Mouse (Mus musculus) hindbrain, embryonic 10.5 days (tissue): ENCODE measurements around the gene Ccpg1. TPM values are rescaled to one million over a fixed set of nuclear protein-coding genes. Genes with fewer than 3 reads are reported as not detected.

Experiments used
- DNase-seq: peaks from one replicate; pipeline ENCODE4 v3.0.0-alpha.2; 2017; ENCODE audit warnings: low spot score
- H3K27ac ChIP-seq: fragments of 300-500 bp; sonication (generic); 2 replicates; pipeline ENCODE4 v1.5.1; 2016; ENCODE audit warnings: mild to moderate bottlenecking, moderate library complexity
- H3K27me3 ChIP-seq: fragments of 300-500 bp; sonication (generic); 2 replicates; pipeline ENCODE4 v1.6.1; 2016; ENCODE audit warnings: mild to moderate bottlenecking; ENCODE audit not compliant: poor library complexity, insufficient read depth, severe bottlenecking
- H3K36me3 ChIP-seq: fragments of 300-500 bp; sonication (generic); 2 replicates; pipeline ENCODE4 v1.6.1; 2016; ENCODE audit warnings: mild to moderate bottlenecking, moderate library complexity
- H3K4me1 ChIP-seq: fragments of 300-500 bp; sonication (generic); replicated peaks from 2 replicates; pipeline ENCODE4 v1.6.1; 2016; ENCODE audit warnings: mild to moderate bottlenecking
- H3K4me3 ChIP-seq: fragments of 300-500 bp; sonication (generic); 2 replicates; pipeline ENCODE4 v1.5.1; 2016; ENCODE audit warnings: mild to moderate bottlenecking, moderate library complexity
- H3K9me3 ChIP-seq: fragments of 300-500 bp; sonication (generic); 2 replicates; pipeline ENCODE4 v1.6.1; 2016; ENCODE audit warnings: mild to moderate bottlenecking, moderate library complexity
- WGBS: fragments of 180-500 bp; shearing (Covaris S2); methylation state at CpG from one replicate; pipeline ENCODE4 v1.1.7; 2016; 5-methylcytosine and 5-hydroxymethylcytosine counted together
- polyA plus RNA-seq: library from polyadenylated mRNA; unstranded; fragments of >200 nt; fragmentation: Nextera tagmentation; extraction: Ambion mirVana; gene quantifications from 2 replicates; pipeline ENCODE4 v1.2.1, GENCODE M21; 2016

Gene Ccpg1
- polyA plus RNA-seq, 1 experiment from 2014 or later = 21.9 TPM

- Histone ChIP-seq H3K36me3 (peaks cover 21% of the 10 kb centered on the region), H3K4me1 (no peaks in the 10 kb centered on the region), H3K4me3 (no peak overlapping the region), H3K27ac (no peak overlapping the region), H3K9me3 (no peaks in the 10 kb centered on the region), H3K27me3 (no peaks in the 10 kb centered on the region)
- WGBS = 82% methylated on average over 3 of the region's 3 CpGs
- DNase-seq = no peak
Measured at GRCm38 (mm10) chr9:73002177-73002576, 16.9 kb downstream of the Ccpg1 start.

- 87% methylated on average over 8 of the region's 8 CpGs for WGBS
- no peaks in the 10 kb centered on the region for H3K9me3 ChIP-seq
- no peak for DNase-seq
Measured at GRCm38 (mm10) chr9:73004076-73004475, 18.8 kb downstream of the Ccpg1 start.

GRCm38 (mm10) chr9:73005106-73005505 is 19.9 kb downstream of the Ccpg1 start:
- Histone ChIP-seq H3K4me1 (no peaks in the 10 kb centered on the region), H3K27ac (no peak overlapping the region), H3K36me3 (peaks cover 24% of the 10 kb centered on the region), H3K4me3 (no peak overlapping the region), H3K27me3 (no peaks in the 10 kb centered on the region), H3K9me3 (no peaks in the 10 kb centered on the region)
- DNase-seq = no peak
- 92% methylated on average over 6 of the region's 6 CpGs for WGBS

More at GRCm38 (mm10) chr9:73004076-73004475, 18.8 kb downstream of the Ccpg1 start:
- Histone ChIP-seq H3K27ac (no peak overlapping the region), H3K27me3 (no peaks in the 10 kb centered on the region), H3K4me3 (no peak overlapping the region), H3K4me1 (no peaks in the 10 kb centered on the region), H3K36me3 (peaks cover 21% of the 10 kb centered on the region)

- H3K27ac ChIP-seq = no peak overlapping the region
- H3K4me3 ChIP-seq = no peak overlapping the region
- peaks cover 30% of the 10 kb centered on the region for H3K36me3 ChIP-seq
- no peaks in the 10 kb centered on the region for H3K4me1 ChIP-seq
- DNase-seq = no peak
- H3K9me3 ChIP-seq = no peaks in the 10 kb centered on the region
- H3K27me3 ChIP-seq = no peaks in the 10 kb centered on the region
- 89% methylated on average over 3 of the region's 3 CpGs for WGBS
Measured at GRCm38 (mm10) chr9:73006175-73006574, 20.9 kb downstream of the Ccpg1 start.

GRCm38 (mm10) chr9:73008384-73008783 is 23.2 kb downstream of the Ccpg1 start:
- peaks cover 44% of the 10 kb centered on the region for H3K36me3 ChIP-seq
- no peak for DNase-seq
- WGBS = 75% methylated on average over 3 of the region's 3 CpGs

GRCm38 (mm10) chr9:73012629-73013028 is 27.4 kb downstream of the Ccpg1 start:
- no peak overlapping the region for H3K4me3 ChIP-seq
- H3K4me1 ChIP-seq = no peaks in the 10 kb centered on the region
- WGBS = 89% methylated on average over 4 of the region's 4 CpGs

More at GRCm38 (mm10) chr9:73008384-73008783, 23.2 kb downstream of the Ccpg1 start:
- Histone ChIP-seq H3K4me1 (no peaks in the 10 kb centered on the region), H3K4me3 (no peak overlapping the region), H3K27me3 (no peaks in the 10 kb centered on the region), H3K9me3 (no peaks in the 10 kb centered on the region), H3K27ac (no peak overlapping the region)

GRCm38 (mm10) chr9:73014724-73015123 is 29.5 kb downstream of the Ccpg1 start:
- 91% methylated on average over 13 of the region's 13 CpGs for WGBS
- H3K27me3 ChIP-seq = no peaks in the 10 kb centered on the region
- DNase-seq = no peak
- H3K9me3 ChIP-seq = no peaks in the 10 kb centered on the region
- no peak overlapping the region for H3K4me3 ChIP-seq
- H3K27ac ChIP-seq = no peak overlapping the region
- peaks cover 92% of the 10 kb centered on the region for H3K36me3 ChIP-seq
- H3K4me1 ChIP-seq = no peaks in the 10 kb centered on the region

More at GRCm38 (mm10) chr9:73012629-73013028, 27.4 kb downstream of the Ccpg1 start:
- no peak for DNase-seq
- no peak overlapping the region for H3K27ac ChIP-seq
- peaks cover 71% of the 10 kb centered on the region for H3K36me3 ChIP-seq
- H3K9me3 ChIP-seq = no peaks in the 10 kb centered on the region
- no peaks in the 10 kb centered on the region for H3K27me3 ChIP-seq

- WGBS = 93% methylated on average over 10 of the region's 10 CpGs
- Histone ChIP-seq H3K27me3 (no peaks in the 10 kb centered on the region), H3K4me3 (no peak overlapping the region), H3K4me1 (no peaks in the 10 kb centered on the region), H3K36me3 (peaks cover 76% of the 10 kb centered on the region), H3K27ac (no peak overlapping the region), H3K9me3 (no peaks in the 10 kb centered on the region)
- DNase-seq = no peak
Measured at GRCm38 (mm10) chr9:73019841-73020240, 34.6 kb downstream of the Ccpg1 start.

GRCm38 (mm10) chr9:73020566-73021097 is 35.4 kb downstream of the Ccpg1 start:
- WGBS = 92% methylated on average over 5 of the region's 5 CpGs
- Histone ChIP-seq H3K4me3 (no peak overlapping the region), H3K27me3 (no peaks in the 10 kb centered on the region), H3K36me3 (peaks cover 68% of the 10 kb centered on the region), H3K4me1 (peaks cover under 1% of the 10 kb centered on the region; the same call in 1 of the 2 replicates), H3K9me3 (no peaks in the 10 kb centered on the region), H3K27ac (no peak overlapping the region)
- no peak for DNase-seq

GRCm38 (mm10) chr9:73025818-73026636 is 40.8 kb downstream of the Ccpg1 start:
- WGBS = 18% methylated on average over 17 of the region's 17 CpGs
- peak overlapping the region; percentile 26 for H3K4me3 ChIP-seq
- H3K27ac ChIP-seq = peak overlapping the region; percentile 62
- peaks cover 50% of the 10 kb centered on the region for H3K36me3 ChIP-seq
- no peaks in the 10 kb centered on the region for H3K27me3 ChIP-seq
- H3K4me1 ChIP-seq = peaks cover 10% of the 10 kb centered on the region
- DNase-seq = peak; percentile 32
- no peaks in the 10 kb centered on the region for H3K9me3 ChIP-seq

GRCm38 (mm10) chr9:73030443-73030842 is 45.2 kb downstream of the Ccpg1 start:
- Histone ChIP-seq H3K4me1 (peaks cover 10% of the 10 kb centered on the region), H3K4me3 (no peak overlapping the region), H3K9me3 (no peaks in the 10 kb centered on the region), H3K36me3 (peaks cover 73% of the 10 kb centered on the region), H3K27me3 (no peaks in the 10 kb centered on the region), H3K27ac (no peak overlapping the region)
- WGBS = 95% methylated on average over 1 of the region's 1 CpGs
- DNase-seq = no peak

GRCm38 (mm10) chr9:73031421-73031820 is 46.2 kb downstream of the Ccpg1 start:
- no peak overlapping the region for H3K4me3 ChIP-seq
- no peak for DNase-seq
- no peaks in the 10 kb centered on the region for H3K9me3 ChIP-seq
- no peaks in the 10 kb centered on the region for H3K27me3 ChIP-seq
- WGBS = 68% methylated on average over 4 of the region's 4 CpGs
- H3K4me1 ChIP-seq = peaks cover 2% of the 10 kb centered on the region
- no peak overlapping the region for H3K27ac ChIP-seq
- H3K36me3 ChIP-seq = peaks cover 80% of the 10 kb centered on the region

- H3K4me3 ChIP-seq = no peak overlapping the region
- H3K36me3 ChIP-seq = peaks cover 71% of the 10 kb centered on the region
- no peaks in the 10 kb centered on the region for H3K4me1 ChIP-seq
- H3K9me3 ChIP-seq = no peaks in the 10 kb centered on the region
- H3K27ac ChIP-seq = no peak overlapping the region
- WGBS = 96% methylated on average over 1 of the region's 1 CpGs
- DNase-seq = no peak
- H3K27me3 ChIP-seq = no peaks in the 10 kb centered on the region
Measured at GRCm38 (mm10) chr9:73033406-73033805, 48.2 kb downstream of the Ccpg1 start.
